Mouse (Mus musculus) heart, postnatal 36 days (tissue): Measurements from ENCODE around the gene Sdr42e1. TPM values are rescaled to one million over a fixed set of nuclear protein-coding genes. Genes with fewer than 3 reads are reported as not detected.

Experiments used
- DNase-seq, 2 experiments: peaks; one replicate each; pipeline ENCODE4 v3.0.0; 2021 to 2022
- intact Hi-C: fragments of 180-260 bp; cut with DNase I; formaldehyde crosslinking; loops from one replicate; pipeline ENCODE4 v1.15.1; 2025
- total RNA-seq, 2 experiments: library from RNA; stranded (reverse); gene quantifications; 2 replicates each; pipeline ENCODE4 v1.2.3; 2021

The Sdr42e1 gene
- total RNA-seq, 2 experiments from 2014 or later, result 2.2 to 2.4 TPM

GRCm38 (mm10) chr8:117667349-117668124 is 6.0 kb downstream of the Sdr42e1 start:
- intact Hi-C loops, result no loop called here
- no peak for DNase-seq

GRCm38 (mm10) chr8:117660358-117661031 is 13.0 kb downstream of the Sdr42e1 start:
- intact Hi-C loops, result no loop called here
- no peak for DNase-seq

GRCm38 (mm10) chr8:117658990-117659389 is 14.5 kb downstream of the Sdr42e1 start:
- DNase-seq, result no peak
- intact Hi-C loops, result no loop called here

DNA sequence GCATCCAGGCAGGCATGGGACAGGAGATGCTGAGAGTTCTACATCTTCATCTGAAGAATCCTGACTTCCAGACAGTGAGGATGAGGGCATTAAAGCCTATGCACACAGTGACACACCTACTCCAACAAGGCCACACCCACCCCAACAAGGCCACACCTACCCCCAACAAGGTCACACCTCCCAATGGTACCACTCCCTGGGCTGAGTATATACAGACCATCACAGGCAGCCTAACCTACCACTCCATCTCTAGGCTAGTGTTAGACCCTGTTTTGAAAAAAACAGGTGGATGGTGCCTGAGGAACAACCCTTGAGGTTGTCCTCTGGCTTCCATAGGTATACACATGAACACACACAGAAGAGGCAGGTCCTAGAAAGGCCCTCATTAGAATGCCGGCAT is 21.2 kb downstream of the Sdr42e1 start:
- DNase-seq, result no peak
- intact Hi-C loops, result no loop called here

DNA sequence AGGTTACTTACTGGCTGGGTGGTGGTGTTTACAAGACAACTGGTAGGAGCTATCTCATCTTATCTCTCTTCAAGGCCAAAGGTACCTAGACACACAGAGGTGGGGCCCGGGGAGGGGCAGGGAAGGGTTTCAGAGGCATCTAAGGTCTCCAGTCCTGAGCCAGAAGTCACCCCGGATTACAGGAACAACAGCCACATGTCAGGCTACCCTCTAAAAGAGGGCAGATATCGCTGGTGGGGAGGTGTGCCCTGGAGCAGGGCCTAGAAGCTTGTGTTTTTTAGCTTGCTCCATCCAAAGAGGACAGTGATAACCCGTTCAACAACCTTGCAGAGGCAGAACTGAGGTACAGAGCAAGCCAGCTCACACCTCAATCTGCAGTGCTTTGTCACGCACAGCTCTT is 27.0 kb downstream of the Sdr42e1 start:
- intact Hi-C loops, result loop anchor here (2.0 to 5.0 kb wide), 2 partner anchors 216 to 591 kb away; no protein-coding TSS in a partner anchor
- peak in 1 of 2 experiments; percentile 4 for DNase-seq

- intact Hi-C loops, result loop anchor here (2.0 to 5.0 kb wide), 2 partner anchors 217 to 591 kb away; no protein-coding TSS in a partner anchor
- DNase-seq, result peak; percentile 34 to 51
These were observed 27.5 kb downstream of the Sdr42e1 start for GRCm38 (mm10) chr8:117646020-117646419.

GRCm38 (mm10) chr8:117645486-117645885 is 28.0 kb downstream of the Sdr42e1 start:
- intact Hi-C loops, result loop anchor here (5.0 kb wide), 1 partner anchor 592 kb away; no protein-coding TSS in a partner anchor
- no peak for DNase-seq

DNA sequence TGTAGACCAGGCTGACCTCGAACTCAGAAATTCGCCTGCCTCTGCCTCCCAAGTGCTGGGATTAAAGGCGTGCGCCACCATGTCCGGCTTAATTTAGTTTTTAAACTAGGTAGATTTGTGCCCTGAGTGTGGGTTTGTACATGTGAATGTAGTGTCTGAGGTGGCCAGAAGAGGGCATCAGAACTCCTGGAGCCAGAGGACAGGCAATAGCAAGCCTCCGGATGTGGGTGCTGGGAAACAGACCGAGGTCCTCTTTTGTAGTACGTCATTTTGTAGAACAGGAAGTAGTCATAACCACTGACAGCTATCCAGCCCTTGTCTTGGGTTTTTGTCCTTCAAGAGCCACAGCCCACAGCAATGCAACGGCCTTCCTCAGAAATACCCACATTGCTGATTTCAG is 33.9 kb downstream of the Sdr42e1 start:
- no peak for DNase-seq
- intact Hi-C loops, result no loop called here

- intact Hi-C loops, result no loop called here
- DNase-seq, result no peak
These were observed 36.0 kb downstream of the Sdr42e1 start for GRCm38 (mm10) chr8:117637462-117637861.

DNA sequence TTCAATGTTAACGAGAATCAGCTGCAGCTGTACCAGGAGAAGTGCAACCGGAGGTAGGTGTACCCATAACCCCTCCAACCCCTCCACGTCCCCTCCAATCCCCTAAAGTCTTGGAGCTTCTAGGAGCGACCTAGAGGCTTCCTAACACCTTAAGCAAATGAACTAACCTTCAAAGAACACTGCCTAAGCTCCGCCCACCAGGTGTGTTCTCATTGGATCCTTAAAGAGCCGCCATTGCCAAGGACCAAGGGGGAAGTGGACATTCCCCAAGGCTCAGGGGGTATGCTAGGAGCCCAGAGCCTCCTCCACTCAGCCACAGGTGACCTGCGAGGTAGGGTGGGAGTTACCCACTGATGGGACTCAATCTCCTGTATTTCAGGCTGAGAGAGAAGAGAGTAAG is 39.1 kb downstream of the Sdr42e1 start:
- no peak for DNase-seq
- intact Hi-C loops, result no loop called here

GRCm38 (mm10) chr8:117632532-117632931 is 41.0 kb downstream of the Sdr42e1 start:
- no peak for DNase-seq
- intact Hi-C loops, result no loop called here

DNA sequence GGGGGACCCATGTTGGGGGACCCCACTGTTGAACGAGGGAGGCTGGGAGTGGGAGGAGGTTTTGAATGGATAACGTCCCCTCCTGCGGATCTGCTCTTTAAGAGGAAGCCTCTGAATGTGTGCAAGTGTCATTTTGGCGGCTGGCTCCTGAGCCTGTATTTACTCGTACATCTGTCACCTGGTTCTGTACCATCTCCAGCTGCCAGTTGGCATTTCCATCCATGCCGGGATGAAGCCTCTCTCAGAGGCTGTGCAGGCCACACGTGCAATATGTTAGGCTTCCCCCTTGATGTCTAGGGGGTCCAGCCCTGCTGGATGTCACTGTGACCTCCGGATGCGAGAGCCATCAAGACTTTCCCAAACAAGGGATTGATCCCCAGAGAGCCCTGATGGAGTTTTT is 46.4 kb downstream of the Sdr42e1 start:
- intact Hi-C loops, result loop anchor here (5.0 to 10.0 kb wide), 2 partner anchors 235 to 1438 kb away; no protein-coding TSS in a partner anchor
- no peak for DNase-seq

DNA sequence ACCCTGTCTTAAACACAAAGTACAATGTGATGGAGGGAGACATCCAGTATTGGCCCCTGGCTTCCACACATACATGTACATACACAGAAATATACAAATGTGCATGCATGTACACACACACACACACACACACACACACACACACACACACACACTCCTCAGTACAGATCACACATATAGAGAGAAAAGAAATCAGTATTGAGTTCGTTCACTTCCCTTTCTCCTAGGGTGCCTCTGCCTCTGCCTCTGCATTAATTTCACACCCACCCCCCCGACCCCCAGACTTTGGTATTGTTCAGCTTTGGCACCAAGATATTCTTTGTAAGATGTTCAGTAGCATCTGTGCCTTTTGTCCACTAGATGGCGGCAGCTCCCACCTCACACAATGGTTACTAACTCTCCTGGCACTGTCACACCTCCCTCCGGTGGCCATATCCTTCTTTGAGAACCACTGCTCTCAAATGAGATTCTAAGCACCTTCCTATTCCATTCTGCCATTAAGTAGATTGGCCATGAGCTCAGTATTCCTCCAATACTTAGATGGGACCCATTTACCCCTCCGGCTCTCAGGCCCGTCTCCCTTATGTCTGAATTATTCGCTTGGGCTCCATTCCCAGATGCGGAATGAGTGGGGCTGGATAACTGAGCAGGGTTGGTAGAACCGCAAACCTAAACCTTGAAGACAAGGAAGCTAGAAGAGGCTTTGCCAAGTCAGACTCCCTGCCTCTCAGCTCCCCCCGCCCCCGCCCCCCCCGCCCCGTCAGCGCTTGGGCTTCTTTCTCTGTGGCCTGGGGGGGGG is 47.2 kb downstream of the Sdr42e1 start:
- intact Hi-C loops, result loop anchor here (5.0 to 10.0 kb wide), 2 partner anchors 236 to 1439 kb away; no protein-coding TSS in a partner anchor

DNA sequence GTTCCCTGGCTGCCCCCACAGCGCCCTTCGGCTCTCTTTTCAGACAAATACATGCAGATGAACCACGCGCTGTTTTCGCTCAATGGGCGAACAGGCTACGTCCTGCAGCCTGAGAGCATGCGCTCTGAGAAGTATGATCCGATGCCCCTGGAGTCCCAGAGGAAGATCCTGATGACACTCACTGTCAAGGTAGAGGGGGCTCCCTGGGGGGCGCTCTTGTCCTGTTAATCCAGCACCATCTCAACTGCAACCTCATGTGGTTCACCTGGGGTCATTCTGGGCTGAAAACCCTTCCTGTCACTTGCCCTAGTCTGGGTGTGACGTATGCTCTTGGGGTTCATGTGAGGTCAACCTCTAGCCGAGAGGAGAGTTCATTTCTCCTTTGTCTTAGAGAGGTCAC is 60.6 kb downstream of the Sdr42e1 start:
- DNase-seq, result no peak
- intact Hi-C loops, result no loop called here

More for the DNA sequence above, 47.2 kb downstream of the Sdr42e1 start:
- peak; percentile 11 to 30 for DNase-seq

Other genes starting within 250 kb of the Sdr42e1 start
- gene Plcg2, start 175.4 kb downstream of the Sdr42e1 start, total RNA-seq, result 1 to 10 TPM; 6.5 to 7.5 TPM
- gene Hsd17b2, start 28.2 kb upstream of the Sdr42e1 start, total RNA-seq, result not detected
- 1 to 10 TPM; 6.8 to 9.4 TPM for gene Mphosph6, start 128.3 kb upstream of the Sdr42e1 start, total RNA-seq